Mouse (Mus musculus): ENCODE results near the gene Gm45799. TPM values are rescaled to one million over a fixed set of nuclear protein-coding genes. Genes with fewer than 3 reads are reported as not detected.

Gm45799 gene
- polyA plus RNA-seq, 1 experiment from 2014 or later: 31.6 TPM

DNA sequence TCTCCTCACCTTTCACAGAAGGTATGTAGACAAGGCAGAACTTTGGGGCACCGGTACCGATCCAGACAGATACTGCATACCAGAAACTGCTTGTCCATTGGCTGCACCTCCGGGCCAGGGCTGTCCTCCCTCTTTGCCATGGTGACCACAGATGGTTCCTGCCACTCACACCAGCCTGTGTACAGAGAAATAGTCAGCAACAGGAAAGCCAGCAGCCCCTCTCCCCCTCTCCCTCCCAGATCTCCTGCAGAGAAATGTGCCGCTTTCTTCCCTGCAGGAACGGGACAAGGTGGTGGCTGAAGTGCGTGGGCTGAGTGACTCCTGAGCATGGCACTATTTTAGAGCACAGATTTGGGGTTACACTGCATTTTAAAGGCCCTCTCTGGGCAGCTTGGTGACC lies 15.0 kb upstream of the Gm45799 start:
- H3K9me3 ChIP-seq: no peaks in the 10 kb centered on the region
- H3K27me3 ChIP-seq (replicated peaks): no peaks in the 10 kb centered on the region
- H3K36me3 ChIP-seq: peaks cover 49% of the 10 kb centered on the region
- H3K27ac ChIP-seq (replicated peaks): no peak overlapping the region
- H3K4me2 ChIP-seq: no peak overlapping the region
- 66% methylated on average over 6 of the region's 6 CpGs for WGBS
- H3K4me1 ChIP-seq: peaks cover 41% of the 10 kb centered on the region
- no peak for ATAC-seq (ENCODE audit: extremely low read depth, insufficient number of reproducible peaks, low FRiP score, low TSS enrichment)
- H3K4me3 ChIP-seq: no peak overlapping the region
- no peak overlapping the region for H3K9ac ChIP-seq

- Histone ChIP-seq H3K4me1 (peaks cover 53% of the 10 kb centered on the region), H3K4me3 (no peak overlapping the region), H3K9me3 (no peaks in the 10 kb centered on the region), H3K27me3 (replicated peaks) (no peaks in the 10 kb centered on the region), H3K36me3 (peaks cover 18% of the 10 kb centered on the region), H3K4me2 (peak overlapping the region; percentile 22; the same call in 1 of the 2 replicates), H3K9ac (peak overlapping the region; percentile 15; the same call in 1 of the 2 replicates), H3K27ac (replicated peaks) (peak overlapping the region; percentile 64)
- WGBS: 14% methylated on average over 3 of the region's 3 CpGs
- ATAC-seq (ENCODE audit: extremely low read depth, insufficient number of reproducible peaks, low FRiP score, low TSS enrichment): no peak
Observed at GRCm38 (mm10) chr7:105628633-105629032, 11.7 kb upstream of the Gm45799 start.

GRCm38 (mm10) chr7:105632551-105632972 lies 7.8 kb upstream of the Gm45799 start:
- Histone ChIP-seq H3K9ac (peak overlapping the region; percentile 95), H3K4me2 (peak overlapping the region; percentile 90), H3K9me3 (no peaks in the 10 kb centered on the region), H3K27ac (replicated peaks) (peak overlapping the region; percentile 71; the same call in 1 of the 2 replicates), H3K27me3 (replicated peaks) (no peaks in the 10 kb centered on the region), H3K36me3 (peaks cover 22% of the 10 kb centered on the region), H3K4me3 (peak overlapping the region; percentile 93), H3K4me1 (peaks cover 58% of the 10 kb centered on the region)
- WGBS: 13% methylated on average over 4 of the region's 4 CpGs
- ATAC-seq (ENCODE audit: extremely low read depth, insufficient number of reproducible peaks, low FRiP score, low TSS enrichment): no peak

GRCm38 (mm10) chr7:105633127-105633800 lies 7.1 kb upstream of the Gm45799 start, which contains the start of gene Trim3:
Gene Trim3, minus strand, starts transcription at chr7:105633571.
- peak within 1 kb of the TSS; percentile 93 for H3K4me3 ChIP-seq
- peak within 1 kb of the TSS; percentile 71 for H3K27ac ChIP-seq (replicated peaks)
- peak; percentile 92 for ATAC-seq (ENCODE audit: extremely low read depth, insufficient number of reproducible peaks, low FRiP score, low TSS enrichment)
- no peaks in the 10 kb centered on the region for H3K27me3 ChIP-seq (replicated peaks)
- peak within 1 kb of the TSS; percentile 95 for H3K9ac ChIP-seq
- no peaks in the 10 kb centered on the region for H3K9me3 ChIP-seq
- WGBS: under 1% methylated on average over 60 of the region's 71 CpGs
- peak within 1 kb of the TSS; percentile 90 for H3K4me2 ChIP-seq
- H3K4me1 ChIP-seq: peaks cover 59% of the 10 kb centered on the region
- H3K36me3 ChIP-seq: peaks cover 29% of the 10 kb centered on the region

DNA sequence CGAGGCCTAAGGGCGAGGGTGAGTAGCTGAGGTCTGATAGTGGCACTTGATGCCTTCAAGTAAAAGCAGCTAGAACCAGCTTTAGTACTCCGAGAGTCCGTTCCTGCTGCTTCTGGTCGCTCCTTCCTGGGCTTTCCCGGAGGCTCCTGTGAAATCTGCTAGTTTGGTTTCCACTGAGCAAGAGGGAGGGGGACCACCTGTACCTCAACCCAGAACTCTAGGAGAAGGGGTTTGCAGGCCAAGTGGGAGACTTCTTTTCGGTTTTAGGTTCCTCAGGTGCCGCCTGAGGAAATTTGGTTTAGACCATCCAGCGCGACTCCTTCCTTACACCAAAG lies 6.6 kb upstream of the Gm45799 start:
- ATAC-seq (ENCODE audit: extremely low read depth, insufficient number of reproducible peaks, low FRiP score, low TSS enrichment): no peak; the same call in 1 of the 2 replicates
- H3K4me3 ChIP-seq: peak overlapping the region; percentile 93

GRCm38 (mm10) chr7:105634272-105634920 lies 6.0 kb upstream of the Gm45799 start:
- Histone ChIP-seq H3K4me1 (peaks cover 58% of the 10 kb centered on the region), H3K27ac (replicated peaks) (peak overlapping the region; percentile 71; the same call in 1 of the 2 replicates), H3K4me2 (peak overlapping the region; percentile 90), H3K27me3 (replicated peaks) (no peaks in the 10 kb centered on the region), H3K9ac (peak overlapping the region; percentile 95), H3K36me3 (peaks cover 34% of the 10 kb centered on the region), H3K4me3 (peak overlapping the region; percentile 93), H3K9me3 (no peaks in the 10 kb centered on the region)
- no peak for ATAC-seq (ENCODE audit: extremely low read depth, insufficient number of reproducible peaks, low FRiP score, low TSS enrichment)
- 62% methylated on average over 9 of the region's 9 CpGs for WGBS

More for the DNA sequence above, 6.6 kb upstream of the Gm45799 start:
- Histone ChIP-seq H3K9ac (peak overlapping the region; percentile 95), H3K27me3 (replicated peaks) (no peaks in the 10 kb centered on the region), H3K36me3 (peaks cover 34% of the 10 kb centered on the region), H3K9me3 (no peaks in the 10 kb centered on the region), H3K27ac (replicated peaks) (peak overlapping the region; percentile 71), H3K4me1 (peaks cover 58% of the 10 kb centered on the region), H3K4me2 (peak overlapping the region; percentile 90)
- WGBS: 3% methylated on average over 10 of the region's 10 CpGs

- peaks cover 50% of the 10 kb centered on the region for H3K4me1 ChIP-seq
- H3K36me3 ChIP-seq: peaks cover 34% of the 10 kb centered on the region
- H3K4me3 ChIP-seq: no peak overlapping the region; the same call in 1 of the 2 replicates
- H3K9me3 ChIP-seq: no peaks in the 10 kb centered on the region
- H3K27me3 ChIP-seq (replicated peaks): no peaks in the 10 kb centered on the region
- WGBS: 82% methylated on average over 2 of the region's 2 CpGs
- H3K9ac ChIP-seq: no peak overlapping the region
- no peak overlapping the region for H3K27ac ChIP-seq (replicated peaks)
- H3K4me2 ChIP-seq: no peak overlapping the region
- no peak for ATAC-seq (ENCODE audit: extremely low read depth, insufficient number of reproducible peaks, low FRiP score, low TSS enrichment)
Observed at GRCm38 (mm10) chr7:105635726-105636125, 4.6 kb upstream of the Gm45799 start.

GRCm38 (mm10) chr7:105638776-105639175 lies 1.6 kb upstream of the Gm45799 start:
- H3K4me2 ChIP-seq: peak overlapping the region; percentile 89
- no peaks in the 10 kb centered on the region for H3K9me3 ChIP-seq
- H3K27me3 ChIP-seq (replicated peaks): no peaks in the 10 kb centered on the region
- no peak overlapping the region for H3K27ac ChIP-seq (replicated peaks)
- H3K4me1 ChIP-seq: peaks cover 44% of the 10 kb centered on the region
- H3K36me3 ChIP-seq: peaks cover 56% of the 10 kb centered on the region
- H3K4me3 ChIP-seq: no peak overlapping the region; the same call in 1 of the 2 replicates
- ATAC-seq (ENCODE audit: extremely low read depth, insufficient number of reproducible peaks, low FRiP score, low TSS enrichment): no peak
- 85% methylated on average over 6 of the region's 6 CpGs for WGBS
- peak overlapping the region; percentile 90; the same call in 1 of the 2 replicates for H3K9ac ChIP-seq

DNA sequence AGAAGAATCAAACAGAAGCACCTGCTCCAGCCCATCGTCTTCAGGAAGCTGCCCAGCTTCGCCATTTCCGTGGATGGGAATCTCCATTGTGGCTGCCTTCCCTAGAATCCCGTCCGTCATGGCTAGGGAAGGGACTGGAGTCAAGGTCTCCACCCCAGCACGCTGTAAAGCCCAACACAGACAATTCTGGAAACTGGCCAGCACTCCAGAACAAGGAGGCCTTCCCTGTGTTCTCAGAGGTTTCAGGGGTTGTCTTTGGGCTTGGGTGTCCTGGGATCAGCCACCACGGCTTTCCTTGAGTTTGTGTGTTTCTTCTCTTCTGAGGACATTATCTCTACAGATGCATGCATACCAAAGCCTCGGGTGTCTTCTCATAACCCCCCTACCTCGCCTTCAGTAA lies 1.0 kb upstream of the Gm45799 start:
- H3K4me1 ChIP-seq: peaks cover 39% of the 10 kb centered on the region
- WGBS: 52% methylated on average over 9 of the region's 9 CpGs
- ATAC-seq (ENCODE audit: extremely low read depth, insufficient number of reproducible peaks, low FRiP score, low TSS enrichment): no peak
- no peaks in the 10 kb centered on the region for H3K9me3 ChIP-seq
- H3K4me2 ChIP-seq: peak overlapping the region; percentile 89
- peak overlapping the region; percentile 75 for H3K4me3 ChIP-seq
- peaks cover 62% of the 10 kb centered on the region for H3K36me3 ChIP-seq
- H3K27ac ChIP-seq (replicated peaks): 0 out of 2 replicates have a peak overlapping the region, but pooled peaks have one; percentile 53
- H3K9ac ChIP-seq: peak overlapping the region; percentile 90
- no peaks in the 10 kb centered on the region for H3K27me3 ChIP-seq (replicated peaks)

GRCm38 (mm10) chr7:105639756-105640155 lies 596 bp upstream of the Gm45799 start, which contains the start of gene Timm10b:
Gene Timm10b, plus strand, starts transcription at chr7:105640056.
- Histone ChIP-seq H3K9ac (peak within 1 kb of the TSS; percentile 90), H3K27ac (replicated peaks) (peak within 1 kb of the TSS; percentile 91)
- no peak for ATAC-seq (ENCODE audit: extremely low read depth, insufficient number of reproducible peaks, low FRiP score, low TSS enrichment)

GRCm38 (mm10) chr7:105640894-105641255 lies 523 bp downstream of the Gm45799 start:
- Histone ChIP-seq H3K27me3 (replicated peaks) (no peaks in the 10 kb centered on the region), H3K36me3 (peaks cover 60% of the 10 kb centered on the region), H3K4me2 (peak overlapping the region; percentile 89), H3K9ac (peak overlapping the region; percentile 90), H3K4me1 (peaks cover 34% of the 10 kb centered on the region), H3K9me3 (no peaks in the 10 kb centered on the region), H3K4me3 (peak overlapping the region; percentile 75), H3K27ac (replicated peaks) (peak overlapping the region; percentile 91)
- peak; percentile 7; the same call in 1 of the 2 replicates for ATAC-seq (ENCODE audit: extremely low read depth, insufficient number of reproducible peaks, low FRiP score, low TSS enrichment)
- under 1% methylated on average over 18 of the region's 18 CpGs for WGBS

More at GRCm38 (mm10) chr7:105639756-105640155, 596 bp upstream of the Gm45799 start, which contains the start of gene Timm10b:
- H3K36me3 ChIP-seq: peaks cover 63% of the 10 kb centered on the region
- H3K4me1 ChIP-seq: peaks cover 35% of the 10 kb centered on the region
- H3K27me3 ChIP-seq (replicated peaks): no peaks in the 10 kb centered on the region
- H3K9me3 ChIP-seq: no peaks in the 10 kb centered on the region
- peak within 1 kb of the TSS; percentile 75 for H3K4me3 ChIP-seq
- peak within 1 kb of the TSS; percentile 89 for H3K4me2 ChIP-seq
- WGBS: 3% methylated on average over 2 of the region's 2 CpGs
